Mouse (Mus musculus): Measurements from ENCODE around the gene Ptprn2. TPM values are rescaled to one million over a fixed set of nuclear protein-coding genes. Genes with fewer than 3 reads are reported as not detected.
A peak's percentile ranks its signal among the peaks of the same experiment; 100 is the strongest.

Ptprn2 gene
- polyA plus RNA-seq, 1 experiment from 2014 or later: 2.9 TPM

GRCm38 (mm10) chr12:117255325-117255724 is 769.8 kb downstream of the Ptprn2 start:
- Histone ChIP-seq H3K4me3 (ENCODE audit: low read depth, low read length) (no peak overlapping the region), H3K27me3 (ENCODE audit: control insufficient read depth, insufficient read depth, low read length) (no peaks in the 10 kb centered on the region), H3K9ac (ENCODE audit: low read length) (no peak overlapping the region), H3K4me2 (ENCODE audit: low read depth) (no peak overlapping the region), H3K27ac (ENCODE audit: low read depth, low read length) (no peak overlapping the region), H3K9me3 (ENCODE audit: control insufficient read depth, low read length) (no peaks in the 10 kb centered on the region), H3K4me1 (ENCODE audit: control insufficient read depth, insufficient read depth, low read length) (peaks cover 31% of the 10 kb centered on the region), H3K36me3 (ENCODE audit: control insufficient read depth, insufficient read depth, low read length) (no peaks in the 10 kb centered on the region)
- WGBS: 45% methylated on average over 6 of the region's 6 CpGs
- ATAC-seq (ENCODE audit: insufficient read depth, low FRiP score, low TSS enrichment): no peak
- DNase-seq (ENCODE audit: low spot score): no peak

GRCm38 (mm10) chr12:117255776-117256342 is 770.3 kb downstream of the Ptprn2 start:
- Histone ChIP-seq H3K36me3 (ENCODE audit: control insufficient read depth, insufficient read depth, low read length) (no peaks in the 10 kb centered on the region), H3K4me3 (ENCODE audit: low read depth, low read length) (no peak overlapping the region), H3K4me1 (ENCODE audit: control insufficient read depth, insufficient read depth, low read length) (peaks cover 31% of the 10 kb centered on the region), H3K9ac (ENCODE audit: low read length) (no peak overlapping the region), H3K9me3 (ENCODE audit: control insufficient read depth, low read length) (no peaks in the 10 kb centered on the region), H3K4me2 (ENCODE audit: low read depth) (no peak overlapping the region), H3K27me3 (ENCODE audit: control insufficient read depth, insufficient read depth, low read length) (no peaks in the 10 kb centered on the region), H3K27ac (ENCODE audit: low read depth, low read length) (no peak overlapping the region)
- ATAC-seq (ENCODE audit: insufficient read depth, low FRiP score, low TSS enrichment) (no peak), DNase-seq (ENCODE audit: low spot score) (no peak)
- WGBS: 78% methylated on average over 2 of the region's 2 CpGs

GRCm38 (mm10) chr12:117256849-117257204 is 771.3 kb downstream of the Ptprn2 start:
- no peak overlapping the region for H3K9ac ChIP-seq (ENCODE audit: low read length)
- H3K36me3 ChIP-seq (ENCODE audit: control insufficient read depth, insufficient read depth, low read length): no peaks in the 10 kb centered on the region
- no peak overlapping the region for H3K4me3 ChIP-seq (ENCODE audit: low read depth, low read length)
- WGBS: 40% methylated on average over 5 of the region's 5 CpGs
- no peaks in the 10 kb centered on the region for H3K9me3 ChIP-seq (ENCODE audit: control insufficient read depth, low read length)
- H3K27me3 ChIP-seq (ENCODE audit: control insufficient read depth, insufficient read depth, low read length): no peaks in the 10 kb centered on the region
- peaks cover 26% of the 10 kb centered on the region for H3K4me1 ChIP-seq (ENCODE audit: control insufficient read depth, insufficient read depth, low read length)
- no peak for DNase-seq (ENCODE audit: low spot score)
- ATAC-seq (ENCODE audit: insufficient read depth, low FRiP score, low TSS enrichment): no peak
- H3K4me2 ChIP-seq (ENCODE audit: low read depth): no peak overlapping the region
- H3K27ac ChIP-seq (ENCODE audit: low read depth, low read length): peak overlapping the region; percentile 73

- peak; percentile 76 for DNase-seq (ENCODE audit: low spot score)
- peak overlapping the region; percentile 35 for H3K9ac ChIP-seq (ENCODE audit: low read length)
- peak; percentile 73 for ATAC-seq (ENCODE audit: insufficient read depth, low FRiP score, low TSS enrichment)
- no peaks in the 10 kb centered on the region for H3K36me3 ChIP-seq (ENCODE audit: control insufficient read depth, insufficient read depth, low read length)
- H3K4me2 ChIP-seq (ENCODE audit: low read depth): no peak overlapping the region
- no peak overlapping the region for H3K4me3 ChIP-seq (ENCODE audit: low read depth, low read length)
- WGBS: 12% methylated on average over 20 of the region's 20 CpGs
- peaks cover 25% of the 10 kb centered on the region for H3K4me1 ChIP-seq (ENCODE audit: control insufficient read depth, insufficient read depth, low read length)
- peak overlapping the region; percentile 73 for H3K27ac ChIP-seq (ENCODE audit: low read depth, low read length)
- H3K27me3 ChIP-seq (ENCODE audit: control insufficient read depth, insufficient read depth, low read length): no peaks in the 10 kb centered on the region
- H3K9me3 ChIP-seq (ENCODE audit: control insufficient read depth, low read length): no peaks in the 10 kb centered on the region
Measured at GRCm38 (mm10) chr12:117257205-117257920, 771.8 kb downstream of the Ptprn2 start.

GRCm38 (mm10) chr12:117257921-117258497 is 772.5 kb downstream of the Ptprn2 start:
- Histone ChIP-seq H3K4me3 (ENCODE audit: low read depth, low read length) (no peak overlapping the region), H3K27ac (ENCODE audit: low read depth, low read length) (peak overlapping the region; percentile 73), H3K9me3 (ENCODE audit: control insufficient read depth, low read length) (no peaks in the 10 kb centered on the region), H3K27me3 (ENCODE audit: control insufficient read depth, insufficient read depth, low read length) (no peaks in the 10 kb centered on the region), H3K36me3 (ENCODE audit: control insufficient read depth, insufficient read depth, low read length) (no peaks in the 10 kb centered on the region), H3K4me2 (ENCODE audit: low read depth) (no peak overlapping the region), H3K4me1 (ENCODE audit: control insufficient read depth, insufficient read depth, low read length) (peaks cover 23% of the 10 kb centered on the region), H3K9ac (ENCODE audit: low read length) (peak overlapping the region; percentile 26)
- DNase-seq (ENCODE audit: low spot score) (no peak), ATAC-seq (ENCODE audit: insufficient read depth, low FRiP score, low TSS enrichment) (peak; percentile 9)
- whole genome bisulfite sequencing: 48% methylated on average over 12 of the region's 12 CpGs

GRCm38 (mm10) chr12:117260391-117261164 is 775.1 kb downstream of the Ptprn2 start:
- Histone ChIP-seq H3K4me3 (ENCODE audit: low read depth, low read length) (no peak overlapping the region), H3K9me3 (ENCODE audit: control insufficient read depth, low read length) (no peaks in the 10 kb centered on the region), H3K27me3 (ENCODE audit: control insufficient read depth, insufficient read depth, low read length) (no peaks in the 10 kb centered on the region), H3K4me1 (ENCODE audit: control insufficient read depth, insufficient read depth, low read length) (peaks cover 21% of the 10 kb centered on the region), H3K9ac (ENCODE audit: low read length) (no peak overlapping the region), H3K27ac (ENCODE audit: low read depth, low read length) (no peak overlapping the region), H3K36me3 (ENCODE audit: control insufficient read depth, insufficient read depth, low read length) (no peaks in the 10 kb centered on the region), H3K4me2 (ENCODE audit: low read depth) (no peak overlapping the region)
- ATAC-seq (ENCODE audit: insufficient read depth, low FRiP score, low TSS enrichment): no peak
- WGBS: 70% methylated on average over 6 of the region's 6 CpGs
- DNase-seq (ENCODE audit: low spot score): no peak

- no peak for ATAC-seq (ENCODE audit: insufficient read depth, low FRiP score, low TSS enrichment)
- peaks cover 18% of the 10 kb centered on the region for H3K4me1 ChIP-seq (ENCODE audit: control insufficient read depth, insufficient read depth, low read length)
- no peak for DNase-seq (ENCODE audit: low spot score)
- WGBS: 50% methylated on average over 3 of the region's 3 CpGs
- H3K4me2 ChIP-seq (ENCODE audit: low read depth): no peak overlapping the region
- H3K4me3 ChIP-seq (ENCODE audit: low read depth, low read length): no peak overlapping the region
- H3K9me3 ChIP-seq (ENCODE audit: control insufficient read depth, low read length): no peaks in the 10 kb centered on the region
- H3K27ac ChIP-seq (ENCODE audit: low read depth, low read length): no peak overlapping the region
- no peaks in the 10 kb centered on the region for H3K36me3 ChIP-seq (ENCODE audit: control insufficient read depth, insufficient read depth, low read length)
- H3K27me3 ChIP-seq (ENCODE audit: control insufficient read depth, insufficient read depth, low read length): no peaks in the 10 kb centered on the region
- no peak overlapping the region for H3K9ac ChIP-seq (ENCODE audit: low read length)
Measured at GRCm38 (mm10) chr12:117261165-117261440, 775.6 kb downstream of the Ptprn2 start.

GRCm38 (mm10) chr12:117262003-117262402 is 776.5 kb downstream of the Ptprn2 start:
- ATAC-seq (ENCODE audit: insufficient read depth, low FRiP score, low TSS enrichment) (no peak), DNase-seq (ENCODE audit: low spot score) (no peak)
- no peak overlapping the region for H3K4me3 ChIP-seq (ENCODE audit: low read depth, low read length)
- no peak overlapping the region for H3K4me2 ChIP-seq (ENCODE audit: low read depth)
- 78% methylated on average over 2 of the region's 2 CpGs for WGBS
- H3K36me3 ChIP-seq (ENCODE audit: control insufficient read depth, insufficient read depth, low read length): no peaks in the 10 kb centered on the region
- H3K9me3 ChIP-seq (ENCODE audit: control insufficient read depth, low read length): no peaks in the 10 kb centered on the region
- H3K4me1 ChIP-seq (ENCODE audit: control insufficient read depth, insufficient read depth, low read length): peaks cover 16% of the 10 kb centered on the region
- no peak overlapping the region for H3K9ac ChIP-seq (ENCODE audit: low read length)
- no peaks in the 10 kb centered on the region for H3K27me3 ChIP-seq (ENCODE audit: control insufficient read depth, insufficient read depth, low read length)
- H3K27ac ChIP-seq (ENCODE audit: low read depth, low read length): no peak overlapping the region
